ENCODE assay signal across 28 mouse cellular contexts in genomic region chr6:15402026-15402425, GRCm38 (mm10).
"Had no signal": no experiment of that assay in that cellular context is flagged by ENCODE, and none has a peak within 500 bp of the region (broad histone marks: within the 10 kb centered on the region; RNA-seq: fewer than 3 reads in every experiment).

No protein-coding gene starts in this region.

- H3K4me1 ChIP-seq: heart, embryonic 12.5 days; intestine, embryonic 15.5 days; limb, embryonic 12.5 days; liver, embryonic 13.5 days; liver, embryonic 15.5 days had no signal

- ATAC-seq: hindbrain, embryonic 16.5 days; inflammation-experienced regulatory T-cells, adult 6 months; intestine, embryonic 15.5 days; intestine, postnatal 0 days; liver, postnatal 0 days had no signal

- H3K4me2 ChIP-seq: heart, embryonic 12.5 days; hindbrain, embryonic 12.5 days; hindbrain, embryonic 14.5 days; intestine, embryonic 15.5 days; limb, embryonic 12.5 days; liver, embryonic 11.5 days; liver, embryonic 13.5 days; liver, embryonic 15.5 days had no signal

- H3K27ac ChIP-seq: heart, embryonic 10.5 days; hindbrain, embryonic 10.5 days; hindbrain, embryonic 12.5 days; hindbrain, embryonic 14.5 days; intestine, embryonic 15.5 days; layer of hippocampus, adult 2 months; left cerebral cortex, adult 2 months; limb, embryonic 10.5 days; limb, embryonic 12.5 days; liver, embryonic 13.5 days; liver, embryonic 15.5 days had no signal

- H3K27me3 ChIP-seq: heart, embryonic 12.5 days; hindbrain, embryonic 12.5 days; intestine, embryonic 15.5 days; limb, embryonic 12.5 days; liver, embryonic 13.5 days; liver, embryonic 15.5 days had no signal

- H3K9me3 ChIP-seq: heart, embryonic 10.5 days; heart, embryonic 12.5 days; hindbrain, embryonic 10.5 days; hindbrain, embryonic 12.5 days; intestine, embryonic 15.5 days; limb, embryonic 10.5 days; limb, embryonic 12.5 days; liver, embryonic 13.5 days; liver, embryonic 15.5 days had no signal

- H3K9ac ChIP-seq: heart, embryonic 12.5 days; hindbrain, embryonic 12.5 days; hindbrain, embryonic 14.5 days; intestine, embryonic 15.5 days; limb, embryonic 12.5 days; liver, embryonic 13.5 days; liver, embryonic 15.5 days; liver, postnatal 0 days had no signal

- H3K36me3 ChIP-seq: heart, embryonic 10.5 days; heart, embryonic 12.5 days; hindbrain, embryonic 10.5 days; hindbrain, embryonic 12.5 days; intestine, embryonic 15.5 days; limb, embryonic 10.5 days; limb, embryonic 12.5 days; liver, embryonic 13.5 days; liver, embryonic 15.5 days had no signal

- H3K4me3 ChIP-seq: heart, embryonic 10.5 days; heart, embryonic 12.5 days; hindbrain, embryonic 10.5 days; hindbrain, embryonic 12.5 days; intestine, embryonic 15.5 days; layer of hippocampus, adult 2 months; left cerebral cortex, adult 2 months; limb, embryonic 10.5 days; limb, embryonic 12.5 days; liver, embryonic 13.5 days; liver, embryonic 15.5 days had no signal

- DNase-seq: gastrocnemius, postnatal 10 days; gastrocnemius, postnatal 25 days; heart, adult 18-20 months; heart, postnatal 10 days; heart, postnatal 4 days; kidney, adult 18-20 months; kidney, adult 8-10 months; kidney, postnatal 10 days; kidney, postnatal 25 days; kidney, postnatal 4 days; liver; liver, embryonic 13.5 days; liver, postnatal 0 days had no signal
